Mouse (Mus musculus) CH12.LX (cell line): ENCODE data around the gene Il17rd.

Source experiments
- CHD2 ChIP-seq: IDR thresholded peaks from 2 replicates; pipeline ENCODE4 v1.6.1; 2011; ENCODE audit warnings: low read length, improper control_type of control experiment
- CTCF ChIP-seq, 2 experiments: IDR thresholded peaks in 1 of 2; conservative IDR thresholded peaks in 1 of 2; 2 replicates each; pipeline ENCODE4 v1.5.1; 2011 to 2012; ENCODE audit warnings: low read depth in 2 of 2, low read length in 2 of 2, improper control_type of control experiment in 1 of 2, inconsistent platforms in 1 of 2, mild to moderate bottlenecking in 1 of 2, moderate library complexity in 1 of 2
- ELF1 ChIP-seq: IDR thresholded peaks from 2 replicates; pipeline ENCODE4 v1.6.1; 2014; ENCODE audit warnings: low read depth, mild to moderate bottlenecking, inconsistent platforms, low read length, improper control_type of control experiment
- HCFC1 ChIP-seq: IDR thresholded peaks from 2 replicates; pipeline ENCODE4 v1.6.1; 2012; ENCODE audit warnings: low read depth, mild to moderate bottlenecking, inconsistent platforms, low read length, improper control_type of control experiment
- RAD21 ChIP-seq: IDR thresholded peaks from 2 replicates; pipeline ENCODE4 v1.6.1; 2011; ENCODE audit warnings: low read depth, mild to moderate bottlenecking, low read length, improper control_type of control experiment, moderate library complexity
- ZC3H11A ChIP-seq: IDR thresholded peaks from 2 replicates; pipeline ENCODE4 v1.6.1; 2012; ENCODE audit warnings: low read depth, mild to moderate bottlenecking, inconsistent platforms, low read length, improper control_type of control experiment

- TF ChIP-seq ELF1 (peak; percentile 77; the same call in 1 of the 2 replicates), RAD21 (no peak), ZC3H11A (no peak), HCFC1 (no peak), CHD2 (peak; percentile 41; the same call in 1 of the 2 replicates), CTCF (conservative IDR thresholded peaks at IDR 0.05 in 1 of 2, IDR thresholded peaks at IDR 0.05 in 1 of 2; ENCODE audit: low read depth in 2 of 2, low read length in 2 of 2) (no peak)
These were observed 84.8 kb downstream of the Il17rd start for GRCm38 (mm10) chr14:27123543-27123942.
